Mouse (Mus musculus) retina, adult 2 months (tissue): Measurements from ENCODE around the gene Tmem131.

Experiments used
- DNase-seq: peaks from one replicate; pipeline ENCODE4 v3.0.0-alpha.2; 2012; ENCODE audit warnings: low read depth, low spot score

Tmem131 gene

GRCm38 (mm10) chr1:36938801-36939286 lies 4.6 kb downstream of the Tmem131 start:
- DNase-seq = no peak

- DNase-seq = no peak
Measured at GRCm38 (mm10) chr1:36938348-36938747, 5.1 kb downstream of the Tmem131 start.

- no peak for DNase-seq
Measured at GRCm38 (mm10) chr1:36937648-36938047, 5.8 kb downstream of the Tmem131 start.

- no peak for DNase-seq
Measured at GRCm38 (mm10) chr1:36937015-36937414, 6.5 kb downstream of the Tmem131 start.

GRCm38 (mm10) chr1:36936567-36936966 lies 6.9 kb downstream of the Tmem131 start:
- no peak for DNase-seq

- no peak for DNase-seq
Measured at GRCm38 (mm10) chr1:36934778-36935177, 8.7 kb downstream of the Tmem131 start.

- DNase-seq = no peak
Measured at GRCm38 (mm10) chr1:36933965-36934585, 9.4 kb downstream of the Tmem131 start.

GRCm38 (mm10) chr1:36932231-36932630 lies 11.2 kb downstream of the Tmem131 start:
- DNase-seq = no peak

GRCm38 (mm10) chr1:36930911-36931310 lies 12.6 kb downstream of the Tmem131 start:
- DNase-seq = no peak

- no peak for DNase-seq
Measured at GRCm38 (mm10) chr1:36929996-36930395, 13.5 kb downstream of the Tmem131 start.

GRCm38 (mm10) chr1:36928357-36929330 lies 14.8 kb downstream of the Tmem131 start:
- DNase-seq = no peak

- DNase-seq = no peak
Measured at GRCm38 (mm10) chr1:36927569-36927968, 15.9 kb downstream of the Tmem131 start.

- DNase-seq = no peak
Measured at GRCm38 (mm10) chr1:36926738-36927137, 16.7 kb downstream of the Tmem131 start.

GRCm38 (mm10) chr1:36926246-36926645 lies 17.2 kb downstream of the Tmem131 start:
- no peak for DNase-seq

GRCm38 (mm10) chr1:36925781-36926180 lies 17.7 kb downstream of the Tmem131 start:
- no peak for DNase-seq

- no peak for DNase-seq
Measured at GRCm38 (mm10) chr1:36924853-36925252, 18.6 kb downstream of the Tmem131 start.

GRCm38 (mm10) chr1:36923911-36924310 lies 19.6 kb downstream of the Tmem131 start:
- DNase-seq = no peak

GRCm38 (mm10) chr1:36922623-36923421 lies 20.6 kb downstream of the Tmem131 start:
- no peak for DNase-seq

GRCm38 (mm10) chr1:36921614-36922393 lies 21.7 kb downstream of the Tmem131 start:
- no peak for DNase-seq

GRCm38 (mm10) chr1:36920726-36921125 lies 22.7 kb downstream of the Tmem131 start:
- no peak for DNase-seq

GRCm38 (mm10) chr1:36920154-36920716 lies 23.2 kb downstream of the Tmem131 start:
- no peak for DNase-seq
